Mouse (Mus musculus): ENCODE results near the gene Mrrf.

DNA sequence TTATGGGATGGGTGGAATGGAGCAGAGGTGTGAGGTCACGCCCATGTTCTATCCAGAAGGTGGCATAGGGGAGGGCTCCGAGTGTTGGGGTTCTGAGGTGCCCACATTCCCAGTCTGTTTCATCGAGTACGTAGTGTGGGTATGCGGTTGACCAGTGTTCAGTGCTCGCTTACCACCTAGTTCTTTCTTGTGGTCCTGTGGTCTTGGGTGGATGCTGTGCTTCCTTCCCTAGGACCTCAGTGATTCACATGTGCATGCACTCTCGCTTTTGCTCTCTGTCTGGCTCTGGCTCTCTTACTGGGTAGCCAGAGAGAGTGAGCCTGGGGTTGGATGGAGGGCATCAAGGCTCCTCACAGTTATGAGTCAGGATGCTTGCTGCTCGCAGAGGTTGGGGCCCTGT, 83.9 kb downstream of the Mrrf start:
- TF ChIP-seq EP300 (IDR thresholded peaks at IDR 0.05; ENCODE audit: insufficient read depth, low read depth, low read length) (no peak), CTCF (IDR thresholded peaks at IDR 0.05) (no peak), POLR2A (IDR thresholded peaks at IDR 0.05; ENCODE audit: insufficient read depth, low read depth, low read length) (no peak)
